Mouse (Mus musculus) heart, embryonic 12.5 days (tissue): ENCODE data around the gene Scgb1b19. TPM values are rescaled to one million over a fixed set of nuclear protein-coding genes. Genes with fewer than 3 reads are reported as not detected.
"Not testable (repeated sequence)": the region's sequence is repeated elsewhere in the genome, so short reads cannot be mapped to it uniquely, and the experiment has no call there.

Experiments
- ATAC-seq: fragments of 200-750 bp; cut with Nextera tagmentation; 2 replicates; pipeline ENCODE4 v1.8.0; 2017; ENCODE audit warnings: moderate TSS enrichment, moderate library complexity; ENCODE audit not compliant: insufficient number of reproducible peaks, low FRiP score
- H3K27ac ChIP-seq: fragments of 300-500 bp; sonication (generic); 2 replicates; pipeline ENCODE4 v1.5.1; 2016; ENCODE audit warnings: mild to moderate bottlenecking, moderate library complexity; ENCODE audit not compliant: poor library complexity, severe bottlenecking
- H3K27me3 ChIP-seq: fragments of 300-500 bp; sonication (generic); replicated peaks from 2 replicates; pipeline ENCODE4 v1.6.1; 2016; ENCODE audit warnings: mild to moderate bottlenecking, moderate library complexity
- H3K36me3 ChIP-seq: fragments of 300-500 bp; sonication (generic); 2 replicates; pipeline ENCODE4 v1.6.1; 2016; ENCODE audit warnings: mild to moderate bottlenecking, moderate library complexity
- H3K4me1 ChIP-seq: fragments of 300-500 bp; sonication (generic); replicated peaks from 2 replicates; pipeline ENCODE4 v1.6.1; 2016; ENCODE audit warnings: mild to moderate bottlenecking
- H3K4me2 ChIP-seq: fragments of 300-500 bp; sonication (generic); 2 replicates; pipeline ENCODE4 v1.6.1; 2016; ENCODE audit warnings: mild to moderate bottlenecking, moderate library complexity
- H3K4me3 ChIP-seq: fragments of 300-500 bp; sonication (generic); 2 replicates; pipeline ENCODE4 v1.5.1; 2016; ENCODE audit warnings: mild to moderate bottlenecking
- H3K9ac ChIP-seq: fragments of 300-500 bp; sonication (generic); 2 replicates; pipeline ENCODE4 v1.6.1; 2016; ENCODE audit warnings: mild to moderate bottlenecking, moderate library complexity
- H3K9me3 ChIP-seq: fragments of 300-500 bp; sonication (generic); replicated peaks from 2 replicates; pipeline ENCODE4 v1.6.1; 2016; ENCODE audit warnings: mild to moderate bottlenecking, moderate library complexity
- WGBS: fragments of 180-500 bp; shearing (Covaris S2); methylation state at CpG from one replicate; pipeline ENCODE4 v1.1.7; 2016; 5-methylcytosine and 5-hydroxymethylcytosine counted together
- polyA plus RNA-seq: library from polyadenylated mRNA; unstranded; fragments of >200 nt; fragmentation: Nextera tagmentation; extraction: Ambion mirVana; gene quantifications from 2 replicates; pipeline ENCODE4 v1.2.1, GENCODE M21; 2016

Scgb1b19 gene
- polyA plus RNA-seq = not detected in 2 replicates

DNA sequence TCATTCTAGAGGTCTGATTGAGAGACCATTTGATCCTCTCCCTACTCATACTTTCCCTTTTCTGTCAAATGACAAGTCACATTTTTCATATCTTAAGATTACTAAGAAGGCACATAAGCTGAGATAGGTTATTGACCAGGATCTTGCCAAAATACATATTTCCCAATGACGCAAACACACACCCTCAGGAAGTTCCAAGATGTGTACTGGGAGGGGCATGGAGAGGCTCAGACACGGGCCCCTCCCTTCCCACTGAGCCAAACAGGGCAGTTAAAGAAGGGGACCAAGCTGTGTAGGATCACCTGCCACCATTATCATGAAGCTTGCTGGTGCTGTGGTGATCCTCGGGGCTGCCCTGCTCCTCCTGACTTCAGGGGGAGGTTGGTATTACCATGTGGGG, at the start of gene Scgb1b19:
Scgb1b19 (plus strand) TSS at position 301 of the 400 bp plus-strand sequence.
- 70% methylated on average over 3 of the region's 3 CpGs for WGBS
- not testable (repeated sequence) for H3K27ac ChIP-seq, H3K4me2 ChIP-seq, H3K27me3 ChIP-seq, ATAC-seq, H3K36me3 ChIP-seq, H3K9me3 ChIP-seq, H3K9ac ChIP-seq, H3K4me1 ChIP-seq, H3K4me3 ChIP-seq

DNA sequence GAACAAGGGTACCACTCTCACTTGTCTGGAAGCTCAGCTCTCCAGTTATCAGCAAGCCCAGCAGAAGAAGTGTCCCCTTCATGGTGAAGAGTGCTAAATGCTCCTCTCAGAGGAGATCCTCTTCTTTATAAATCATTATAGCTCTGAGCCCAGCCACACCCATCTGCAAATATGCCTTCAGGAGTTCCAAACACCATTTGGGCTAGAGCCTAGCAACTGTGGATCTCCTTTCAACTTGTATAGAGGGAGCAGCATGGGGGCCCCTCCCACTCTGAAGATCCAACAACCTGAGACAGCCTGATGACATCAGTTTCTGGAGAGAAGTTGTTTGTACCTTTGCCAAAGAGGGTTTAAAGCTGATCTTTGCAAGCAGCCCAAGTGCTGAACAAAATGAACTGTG, 6.9 kb upstream of the Scgb1b19 start, which contains the start of gene Scgb2b19:
Scgb2b19 (minus strand) TSS at position 101 of the 400 bp plus-strand sequence.
- not testable (repeated sequence) for H3K4me1 ChIP-seq, H3K36me3 ChIP-seq, ATAC-seq, H3K27me3 ChIP-seq, H3K9ac ChIP-seq, H3K27ac ChIP-seq, H3K9me3 ChIP-seq, H3K4me3 ChIP-seq, H3K4me2 ChIP-seq

Other genes with a start within 250 kb of the Scgb1b19 start
- not detected in 2 replicates for gene Scgb2b17, start 230.7 kb upstream of the Scgb1b19 start, polyA plus RNA-seq
- not detected in 2 replicates for gene Scgb1b17, start 223.8 kb upstream of the Scgb1b19 start, polyA plus RNA-seq
- not detected in 2 replicates for gene Scgb2b18, start 113.4 kb upstream of the Scgb1b19 start, polyA plus RNA-seq
- not detected in 2 replicates for gene Scgb1b18, start 101.7 kb upstream of the Scgb1b19 start, polyA plus RNA-seq
- gene Scgb2b19, start 7.0 kb upstream of the Scgb1b19 start, polyA plus RNA-seq = not detected in 2 replicates
- not detected in 2 replicates for gene Scgb2b20, start 79.0 kb downstream of the Scgb1b19 start, polyA plus RNA-seq
- gene Scgb1b20, start 85.9 kb downstream of the Scgb1b19 start, polyA plus RNA-seq = not detected in 2 replicates
- gene Scgb2b21, start 233.2 kb downstream of the Scgb1b19 start, polyA plus RNA-seq = not detected in 2 replicates